Mouse (Mus musculus) small intestine, adult 2 months (tissue): ENCODE measurements around the gene Tmem258. TPM values are rescaled to one million over a fixed set of nuclear protein-coding genes. Genes with fewer than 3 reads are reported as not detected.

Source experiments
- H3K27ac ChIP-seq: fragments of 200-500 bp; 2 replicates; pipeline ENCODE4 v1.5.1; 2012; ENCODE audit warnings: low read depth, low read length, control low read depth, inconsistent platforms; ENCODE audit not compliant: insufficient read depth
- H3K27me3 ChIP-seq: fragments of 200-500 bp; 2 replicates; pipeline ENCODE4 v1.6.1; 2012; ENCODE audit warnings: mild to moderate bottlenecking, moderate library complexity, low read length, inconsistent platforms; ENCODE audit not compliant: control insufficient read depth, insufficient read depth
- H3K36me3 ChIP-seq: fragments of 200-500 bp; 2 replicates; pipeline ENCODE4 v1.6.1; 2012; ENCODE audit warnings: mild to moderate bottlenecking, low read length, control low read depth, inconsistent platforms; ENCODE audit not compliant: control insufficient read depth, insufficient read depth
- H3K4me1 ChIP-seq: fragments of 200-500 bp; 2 replicates; pipeline ENCODE4 v1.6.1; 2012; ENCODE audit warnings: low read length, inconsistent platforms, mixed read lengths; ENCODE audit not compliant: control insufficient read depth, insufficient read depth, insufficient read length
- H3K4me3 ChIP-seq: fragments of 200-500 bp; 2 replicates; pipeline ENCODE4 v1.5.1; 2012; ENCODE audit warnings: low read depth, mild to moderate bottlenecking, control low read depth, inconsistent platforms, low read length, moderate library complexity
- CTCF ChIP-seq: fragments of 200-500 bp; IDR thresholded peaks from 2 replicates; pipeline ENCODE4 v1.5.1; 2012; ENCODE audit warnings: low read depth, mild to moderate bottlenecking, control low read depth, inconsistent platforms, low read length, moderate library complexity, mixed read lengths; ENCODE audit not compliant: insufficient replicate concordance, insufficient read length; ENCODE audit errors: extremely low read depth
- POLR2A ChIP-seq: fragments of 200-500 bp; IDR thresholded peaks from 2 replicates; pipeline ENCODE4 v1.6.1; 2012; ENCODE audit warnings: low read depth, mild to moderate bottlenecking, control low read depth, inconsistent platforms, low read length, moderate library complexity
- WGBS: fragments of 180-500 bp; shearing (Covaris S2); methylation state at CpG from one replicate; pipeline ENCODE4 v1.1.7; 2018; 5-methylcytosine and 5-hydroxymethylcytosine counted together
- polyA plus RNA-seq: library from polyadenylated mRNA; depleted of rRNA; stranded (reverse); fragments of >200 nt; gene quantifications from 2 replicates; pipeline ENCODE4 v1.2.3, GENCODE M21; 2012; rRNA removed

The Tmem258 gene
- polyA plus RNA-seq, 1 experiment: 67.1 TPM

GRCm38 (mm10) chr19:10244183-10244582 lies 40.4 kb downstream of the Tmem258 start:
- Histone ChIP-seq H3K27ac (no peak overlapping the region), H3K27me3 (no peaks in the 10 kb centered on the region), H3K36me3 (no peaks in the 10 kb centered on the region), H3K4me1 (peaks cover under 1% of the 10 kb centered on the region; the same call in 1 of the 2 replicates), H3K4me3 (no peak overlapping the region)
- TF ChIP-seq POLR2A: no peak
- TF ChIP-seq CTCF: peak; percentile 78; the same call in 1 of the 2 replicates
- 6% methylated on average over 3 of the region's 3 CpGs for WGBS

GRCm38 (mm10) chr19:10247165-10247564 lies 43.4 kb downstream of the Tmem258 start:
- H3K27me3 ChIP-seq: no peaks in the 10 kb centered on the region
- TF ChIP-seq CTCF (no peak), POLR2A (no peak)
- no peak overlapping the region for H3K4me3 ChIP-seq
- no peaks in the 10 kb centered on the region for H3K4me1 ChIP-seq
- H3K36me3 ChIP-seq: no peaks in the 10 kb centered on the region
- no peak overlapping the region for H3K27ac ChIP-seq
- 60% methylated on average over 6 of the region's 6 CpGs for WGBS

DNA sequence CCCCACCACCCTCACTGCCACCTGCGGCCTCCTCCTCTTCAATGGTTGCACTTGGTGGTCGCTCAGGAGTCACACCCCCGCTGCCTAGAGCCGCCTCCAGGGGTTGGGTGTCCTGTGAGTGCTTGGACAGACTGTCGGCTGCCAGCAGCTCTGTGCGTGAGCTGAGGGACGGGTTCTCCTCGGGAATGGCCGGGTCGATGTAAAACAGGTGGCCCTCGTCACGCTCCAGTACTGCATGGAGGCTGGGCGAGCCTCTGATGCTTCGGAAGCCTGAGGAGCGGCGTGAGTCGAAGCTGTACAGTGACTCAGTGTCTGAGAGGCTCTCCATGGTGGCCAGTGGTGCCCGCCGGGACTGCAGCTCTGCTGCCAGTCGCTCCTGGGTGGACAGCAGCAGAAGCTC lies 44.3 kb downstream of the Tmem258 start:
- 74% methylated on average over 20 of the region's 20 CpGs for WGBS
- Histone ChIP-seq H3K27ac (no peak overlapping the region), H3K27me3 (no peaks in the 10 kb centered on the region), H3K4me3 (no peak overlapping the region), H3K36me3 (no peaks in the 10 kb centered on the region), H3K4me1 (no peaks in the 10 kb centered on the region)
- no peak for TF ChIP-seq CTCF
- TF ChIP-seq POLR2A: no peak

Other genes starting within 250 kb of the Tmem258 start
- 9,432 and 18,582 TPM in 2 replicates for gene Fth1, start 223.4 kb upstream of the Tmem258 start, polyA plus RNA-seq
- 0.09 and 0.18 TPM in 2 replicates for gene Best1, start 202.4 kb upstream of the Tmem258 start, polyA plus RNA-seq
- 4.1 and 4.3 TPM in 2 replicates for gene Rab3il1, start 202.3 kb upstream of the Tmem258 start, polyA plus RNA-seq
- 7.6 and 18.9 TPM in 2 replicates for gene Fads3, start 162.4 kb upstream of the Tmem258 start, polyA plus RNA-seq
- gene Fads2, start 102.3 kb upstream of the Tmem258 start, polyA plus RNA-seq: 29.6 and 44.9 TPM in 2 replicates
- 8.5 and 11.6 TPM in 2 replicates for gene Fads1, start 21.1 kb upstream of the Tmem258 start, polyA plus RNA-seq
- gene Fen1, start 155 bp downstream of the Tmem258 start, polyA plus RNA-seq: 8.3 and 13.1 TPM in 2 replicates
- gene Myrf, start 36.7 kb downstream of the Tmem258 start, polyA plus RNA-seq: 58.3 and 65.5 TPM in 2 replicates
- gene Dagla, start 100.9 kb downstream of the Tmem258 start, polyA plus RNA-seq: 5.6 and 8.7 TPM in 2 replicates
- gene Syt7, start 185.1 kb downstream of the Tmem258 start, polyA plus RNA-seq: 2.6 and 10.5 TPM in 2 replicates